ENCODE assay signal across 9 mouse cellular contexts in the genomic region with DNA sequence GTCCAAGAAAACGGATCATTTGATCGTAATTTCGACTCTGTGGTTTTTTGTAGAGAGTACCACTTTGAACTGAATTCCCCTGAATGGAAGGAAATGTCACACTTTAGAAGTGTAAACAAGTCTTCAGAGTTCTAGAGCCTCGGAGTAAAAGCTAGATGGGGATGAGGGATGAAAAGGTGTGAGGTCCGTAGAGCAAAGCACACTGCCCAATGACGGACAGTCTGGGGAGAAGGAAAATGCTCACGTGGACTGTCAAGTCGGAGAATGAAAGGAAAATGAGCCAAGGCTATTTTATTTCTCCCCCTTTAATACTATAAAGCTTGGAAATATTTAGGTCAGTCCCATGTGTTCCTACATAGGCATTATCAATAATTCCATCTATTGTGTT.
DNase-seq lines count a peak whose midpoint lies in the region; ATAC-seq and TF ChIP-seq lines count a peak whose summit lies in the region.
"Had no signal": no experiment of that assay in that cellular context is flagged by ENCODE, and none has a peak within 500 bp of the region (broad histone marks: within the 10 kb centered on the region; RNA-seq: fewer than 3 reads in every experiment).

No protein-coding gene starts in this region.

- ATAC-seq in embryonic facial prominence, embryonic 12.5 days (ENCODE audit: insufficient number of reproducible peaks, insufficient read depth, low FRiP score, low TSS enrichment): no peak
- no peak for ATAC-seq in kidney, embryonic 15.5 days (replicated peaks; ENCODE audit: low FRiP score)
- no peak for ATAC-seq in embryonic facial prominence, embryonic 14.5 days (ENCODE audit: low read depth)

- H3K4me3 ChIP-seq in embryonic facial prominence, embryonic 12.5 days: no peak overlapping the region
- H3K4me3 ChIP-seq in embryonic facial prominence, embryonic 10.5 days: no peak overlapping the region
- H3K4me3 ChIP-seq in kidney, embryonic 15.5 days (replicated peaks): 0 out of 2 replicates have a peak overlapping the region, but pooled peaks have one; percentile 14
- H3K4me3 ChIP-seq in embryonic facial prominence, embryonic 14.5 days (ENCODE audit: low read depth, low read length): 0 out of 2 replicates have a peak overlapping the region, but pooled peaks have one; percentile 16
- H3K4me3 ChIP-seq in myocyte: no peak overlapping the region
- H3K4me3 ChIP-seq: erythroblast, embryonic 14.5 days had no signal

- no peak overlapping the region for H3ac ChIP-seq in myocyte (ENCODE audit: control insufficient read depth, insufficient read length)

- H3K4me1 ChIP-seq in embryonic facial prominence, embryonic 12.5 days: peaks cover 4% of the 10 kb centered on the region; the same call in 1 of the 2 replicates
- H3K4me1 ChIP-seq in embryonic facial prominence, embryonic 10.5 days: 0 out of 2 replicates have a peak, but pooled peaks cover 7% of the 10 kb centered on the region
- H3K4me1 ChIP-seq in kidney, embryonic 15.5 days: peaks cover 4% of the 10 kb centered on the region; the same call in 1 of the 2 replicates
- H3K4me1 ChIP-seq in embryonic facial prominence, embryonic 14.5 days (ENCODE audit: control insufficient read depth, insufficient read depth, low read length): peaks cover 3% of the 10 kb centered on the region; the same call in 1 of the 2 replicates

- H3K27me3 ChIP-seq in embryonic facial prominence, embryonic 12.5 days: no peaks in the 10 kb centered on the region
- H3K27me3 ChIP-seq in embryonic facial prominence, embryonic 10.5 days (replicated peaks; ENCODE audit: low read depth, poor library complexity, severe bottlenecking): no peaks in the 10 kb centered on the region
- no peaks in the 10 kb centered on the region for H3K27me3 ChIP-seq in kidney, embryonic 15.5 days
- H3K27me3 ChIP-seq in embryonic facial prominence, embryonic 14.5 days (replicated peaks; ENCODE audit: control insufficient read depth, insufficient read depth, low read length): no peaks in the 10 kb centered on the region
- H3K27me3 ChIP-seq in myocyte (ENCODE audit: control insufficient read depth, insufficient read depth, insufficient read length): no peaks in the 10 kb centered on the region

- no peak for TF ChIP-seq POLR2A in myocyte (IDR thresholded peaks at IDR 0.05; ENCODE audit: insufficient read length, low read depth)

- intact Hi-C loops in gastrocnemius, postnatal 14 days (cut with DNase I; ENCODE audit: low total_unique reads): loop anchor here (5.0 kb wide), 1 partner anchor 629 kb away; no protein-coding TSS in a partner anchor

- H3K36me3 ChIP-seq in embryonic facial prominence, embryonic 12.5 days: no peaks in the 10 kb centered on the region
- no peaks in the 10 kb centered on the region for H3K36me3 ChIP-seq in embryonic facial prominence, embryonic 10.5 days (replicated peaks)
- H3K36me3 ChIP-seq in kidney, embryonic 15.5 days: no peaks in the 10 kb centered on the region
- H3K36me3 ChIP-seq in embryonic facial prominence, embryonic 14.5 days (ENCODE audit: control insufficient read depth, insufficient read depth, low read length): no peaks in the 10 kb centered on the region
- no peaks in the 10 kb centered on the region for H3K36me3 ChIP-seq in myocyte (ENCODE audit: control insufficient read depth, insufficient read depth)

- no peak overlapping the region for H3K9ac ChIP-seq in embryonic facial prominence, embryonic 12.5 days
- H3K9ac ChIP-seq in kidney, embryonic 15.5 days: no peak overlapping the region
- no peak overlapping the region for H3K9ac ChIP-seq in embryonic facial prominence, embryonic 14.5 days (ENCODE audit: low read depth, low read length)

- peak overlapping the region; percentile 21 for H3K4me2 ChIP-seq in embryonic facial prominence, embryonic 12.5 days (replicated peaks)
- peak overlapping the region; percentile 46 for H3K4me2 ChIP-seq in kidney, embryonic 15.5 days
- H3K4me2 ChIP-seq in embryonic facial prominence, embryonic 14.5 days (ENCODE audit: low read depth, low read length): peak overlapping the region; percentile 42
- H3K4me2 ChIP-seq in myocyte (ENCODE audit: low read depth): peak overlapping the region; percentile 69

- H3K9me3 ChIP-seq in embryonic facial prominence, embryonic 12.5 days: no peaks in the 10 kb centered on the region
- no peaks in the 10 kb centered on the region for H3K9me3 ChIP-seq in embryonic facial prominence, embryonic 10.5 days
- no peaks in the 10 kb centered on the region for H3K9me3 ChIP-seq in kidney, embryonic 15.5 days (replicated peaks)
- H3K9me3 ChIP-seq in embryonic facial prominence, embryonic 14.5 days (ENCODE audit: control insufficient read depth, low read length): no peaks in the 10 kb centered on the region

- WGBS in embryonic facial prominence, embryonic 12.5 days: 65% methylated on average over 8 of the region's 8 CpGs
- WGBS in embryonic facial prominence, embryonic 10.5 days: 70% methylated on average over 8 of the region's 8 CpGs
- WGBS in kidney, embryonic 15.5 days: 41% methylated on average over 8 of the region's 8 CpGs
- WGBS in embryonic facial prominence, embryonic 14.5 days: 55% methylated on average over 8 of the region's 8 CpGs

- no peaks in the 10 kb centered on the region for H3K79me2 ChIP-seq in myocyte (ENCODE audit: control insufficient read depth, insufficient read depth)

- no peak overlapping the region for H3K27ac ChIP-seq in embryonic facial prominence, embryonic 12.5 days
- no peak overlapping the region for H3K27ac ChIP-seq in embryonic facial prominence, embryonic 10.5 days (replicated peaks)
- H3K27ac ChIP-seq in kidney, embryonic 15.5 days: no peak overlapping the region
- no peak overlapping the region for H3K27ac ChIP-seq in embryonic facial prominence, embryonic 14.5 days (replicated peaks; ENCODE audit: low read depth, low read length)

- DNase-seq in embryonic facial prominence, embryonic 10.5 days (ENCODE audit: low spot score): no peak
- no peak for DNase-seq in kidney, adult 18-20 months
- no peak for DNase-seq in embryonic facial prominence, embryonic 14.5 days (ENCODE audit: low spot score)
- DNase-seq in layer of hippocampus, adult 9-11 months: no peak
- DNase-seq in gastrocnemius, postnatal 14 days: no peak

TF ChIP-seq in myocyte, 11 proteins besides CTCF, POLR2A, EP300 and RAD21:
- TF ChIP-seq REST (IDR thresholded peaks at IDR 0.05; ENCODE audit: insufficient read depth, insufficient read length): no peak
- no peak for TF ChIP-seq E2F4 (IDR thresholded peaks at IDR 0.05; ENCODE audit: insufficient read depth)
- TF ChIP-seq CEBPB (IDR thresholded peaks at IDR 0.05; ENCODE audit: insufficient read depth, poor library complexity, severe bottlenecking): no peak
- no peak for TF ChIP-seq USF1 (IDR thresholded peaks at IDR 0.05; ENCODE audit: low read depth)
- no peak for TF ChIP-seq MYOG (IDR thresholded peaks at IDR 0.05; ENCODE audit: control insufficient read depth in 1 of 3, insufficient read depth in 1 of 3, insufficient read length in 2 of 3, low read depth in 2 of 3)
- no peak for TF ChIP-seq MYOD1 (IDR thresholded peaks at IDR 0.05; ENCODE audit: control insufficient read depth in 1 of 3, insufficient read length in 2 of 3, low read depth in 2 of 3)
- TF ChIP-seq SRF (IDR thresholded peaks at IDR 0.05; ENCODE audit: control insufficient read depth, insufficient read length, low read depth): no peak
- no peak for TF ChIP-seq MAX (IDR thresholded peaks at IDR 0.05; ENCODE audit: low read depth)
- no peak for TF ChIP-seq TCF12 (IDR thresholded peaks at IDR 0.05; ENCODE audit: insufficient read depth, poor library complexity, severe bottlenecking)
- no peak for TF ChIP-seq TCF3 (IDR thresholded peaks at IDR 0.05; ENCODE audit: insufficient read length, low read depth)
- no peak for TF ChIP-seq POLR2AphosphoS2 (IDR thresholded peaks at IDR 0.05; ENCODE audit: insufficient read length, low read depth)

Comparison
In these comparisons a context has a peak if more than half of its experiments do, and no peak if none do; other contexts are left out.
1. H3K4me3 ChIP-seq: peak in kidney, embryonic 15.5 days (single experiment) and embryonic facial prominence, embryonic 14.5 days (single experiment); none in embryonic facial prominence, embryonic 12.5 days (single experiment), embryonic facial prominence, embryonic 10.5 days (single experiment) and myocyte (single experiment).
2. Peak in every context shown above with its lines, with median percentiles within 50 percentile points of each other: H3K4me2 ChIP-seq.